Mouse (Mus musculus): ENCODE data around the gene Mgat2.

Gene Mgat2

DNA sequence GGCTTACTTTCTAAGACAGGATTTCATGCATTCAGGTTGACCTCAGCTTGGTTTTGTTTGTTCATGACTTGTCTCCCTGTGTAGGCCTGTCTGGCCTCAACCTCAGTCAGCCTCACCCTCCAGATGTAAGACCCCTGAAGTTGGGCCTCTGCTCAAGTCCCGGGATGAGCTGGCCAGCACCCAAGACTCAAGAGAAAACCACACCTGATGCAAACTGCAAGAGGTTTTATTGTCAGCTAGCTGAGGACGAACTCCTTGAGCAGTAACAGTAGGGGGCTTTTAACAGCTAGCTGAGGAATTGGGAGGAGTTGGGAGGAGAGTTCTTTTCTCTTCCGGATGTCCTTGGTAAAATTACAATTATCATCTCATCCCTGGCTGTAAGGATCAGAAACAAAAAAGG, 6.4 kb upstream of the Mgat2 start:
- no peak for DNase-seq (ENCODE audit: low read depth, low spot score)

DNA sequence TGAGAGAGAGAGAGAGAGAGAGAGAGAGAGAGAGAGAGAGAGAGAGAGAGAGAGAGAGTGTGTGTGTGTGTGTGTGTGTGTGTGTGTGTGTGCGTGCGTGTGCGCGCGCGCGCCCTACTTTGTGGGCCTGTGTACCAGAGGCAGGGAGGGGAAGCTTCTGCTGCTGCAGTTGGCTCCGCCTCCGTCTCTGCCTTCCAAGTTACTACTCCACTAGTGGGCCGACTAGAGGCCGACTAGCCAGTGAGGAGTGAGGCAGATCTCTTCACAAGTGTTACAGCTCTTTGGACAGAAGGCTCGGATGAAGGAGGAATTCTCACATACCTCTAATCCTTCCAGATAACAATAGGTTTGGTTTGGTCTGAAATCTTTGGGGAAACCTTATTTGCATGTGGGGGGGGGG, 4.6 kb upstream of the Mgat2 start:
- DNase-seq (ENCODE audit: low read depth, low spot score), result no peak

DNA sequence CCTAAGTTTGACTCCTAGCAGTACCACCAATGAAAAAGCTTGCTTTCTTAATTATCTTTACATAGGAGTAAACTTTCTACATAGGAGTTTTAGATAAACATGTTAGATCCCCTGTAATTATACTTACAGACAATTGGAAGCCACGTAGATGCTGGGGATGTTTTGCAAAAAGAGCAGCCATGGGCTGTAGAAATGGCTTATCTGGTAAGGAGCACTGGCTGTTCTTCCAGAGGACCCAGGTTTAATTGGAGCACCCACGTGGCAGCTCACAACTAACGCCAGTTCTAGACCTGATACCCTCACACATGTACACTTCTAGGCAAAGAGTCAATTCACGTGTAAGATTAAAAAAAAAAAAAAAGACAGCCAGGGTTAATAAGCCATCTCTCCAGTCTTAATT, 2.2 kb upstream of the Mgat2 start:
- no peak for DNase-seq (ENCODE audit: low read depth, low spot score)

DNA sequence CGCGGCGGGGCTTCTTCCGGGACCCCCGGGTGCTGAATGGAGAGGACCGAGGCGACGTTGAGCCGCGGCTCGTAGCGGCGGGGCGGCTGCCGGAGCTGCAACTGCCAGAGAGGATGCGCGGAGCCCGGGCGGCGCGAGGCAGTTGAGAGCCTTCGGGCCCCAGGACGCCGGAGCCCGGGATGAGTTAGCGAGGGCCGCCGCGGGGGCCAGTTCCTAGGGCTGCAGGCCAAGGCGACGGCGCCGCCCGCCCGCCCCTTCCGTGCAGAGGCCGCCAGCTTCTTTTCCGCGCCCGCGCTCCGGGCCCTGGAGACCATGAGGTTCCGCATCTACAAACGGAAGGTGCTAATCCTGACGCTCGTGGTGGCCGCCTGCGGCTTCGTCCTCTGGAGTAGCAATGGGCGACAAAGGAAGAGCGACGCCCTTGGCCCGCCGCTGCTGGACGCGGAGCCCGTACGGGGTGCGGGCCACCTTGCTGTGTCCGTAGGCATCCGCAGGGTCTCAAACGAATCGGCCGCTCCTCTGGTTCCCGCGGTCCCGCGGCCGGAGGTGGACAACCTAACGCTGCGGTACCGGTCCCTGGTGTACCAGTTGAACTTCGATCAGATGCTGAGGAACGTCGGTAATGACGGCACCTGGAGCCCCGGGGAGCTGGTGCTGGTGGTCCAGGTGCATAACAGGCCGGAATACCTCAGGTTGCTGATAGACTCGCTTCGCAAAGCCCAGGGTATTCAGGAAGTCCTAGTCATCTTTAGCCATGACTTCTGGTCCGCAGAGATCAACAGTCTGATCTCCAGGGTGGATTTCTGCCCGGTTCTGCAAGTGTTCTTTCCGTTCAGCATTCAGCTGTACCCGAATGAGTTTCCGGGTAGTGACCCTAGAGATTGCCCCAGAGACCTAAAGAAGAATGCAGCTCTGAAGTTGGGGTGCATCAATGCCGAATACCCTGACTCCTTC, 662 bp downstream of the Mgat2 start:
- peak; percentile 39 for DNase-seq (ENCODE audit: low read depth, low spot score)

- DNase-seq (ENCODE audit: low read depth, low spot score), result no peak
These were observed 1.4 kb downstream of the Mgat2 start for GRCm38 (mm10) chr12:69185371-69185770.

GRCm38 (mm10) chr12:69186811-69187471, 3.0 kb downstream of the Mgat2 start:
- DNase-seq (ENCODE audit: low read depth, low spot score), result no peak

DNA sequence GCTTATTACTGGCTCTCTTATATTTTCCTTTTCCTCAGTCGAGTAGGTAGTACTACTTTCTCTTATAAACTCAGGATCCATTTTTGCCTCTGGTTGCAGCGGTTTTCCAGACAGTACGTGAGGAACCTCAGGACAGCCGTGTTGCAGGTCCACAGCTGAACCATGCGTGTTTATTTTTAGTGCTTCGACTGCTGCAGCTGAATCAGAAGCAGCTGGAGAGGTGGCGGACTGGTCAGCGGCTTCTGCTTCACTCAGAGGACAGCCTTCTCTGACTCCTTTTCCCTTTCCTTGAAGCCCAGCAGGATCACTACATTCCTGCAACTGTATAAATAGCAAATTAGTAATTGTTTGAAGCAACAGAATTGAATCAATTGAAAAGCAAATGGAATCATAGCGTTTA, 6.1 kb downstream of the Mgat2 start:
- no peak for DNase-seq (ENCODE audit: low read depth, low spot score)

DNA sequence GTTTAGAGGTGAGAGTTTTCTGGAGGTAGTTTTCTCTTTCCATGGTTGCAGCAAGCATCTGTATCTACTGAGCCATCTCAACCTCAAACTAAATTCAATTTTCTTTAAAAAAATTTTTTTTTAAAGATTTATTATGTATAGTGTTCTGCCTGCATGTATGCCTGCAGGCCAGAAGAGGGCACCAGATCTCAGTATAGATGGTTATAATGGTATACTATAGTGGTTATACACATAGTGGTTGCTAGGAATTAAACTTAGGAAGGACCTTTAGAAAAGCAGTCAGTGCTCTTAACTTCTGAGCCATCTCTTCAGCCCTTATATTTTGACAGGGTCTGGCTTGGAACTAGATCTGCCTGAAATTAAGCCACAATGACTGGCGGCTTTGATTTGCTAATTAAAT, 6.6 kb downstream of the Mgat2 start:
- peak; percentile 34 for DNase-seq (ENCODE audit: low read depth, low spot score)

DNA sequence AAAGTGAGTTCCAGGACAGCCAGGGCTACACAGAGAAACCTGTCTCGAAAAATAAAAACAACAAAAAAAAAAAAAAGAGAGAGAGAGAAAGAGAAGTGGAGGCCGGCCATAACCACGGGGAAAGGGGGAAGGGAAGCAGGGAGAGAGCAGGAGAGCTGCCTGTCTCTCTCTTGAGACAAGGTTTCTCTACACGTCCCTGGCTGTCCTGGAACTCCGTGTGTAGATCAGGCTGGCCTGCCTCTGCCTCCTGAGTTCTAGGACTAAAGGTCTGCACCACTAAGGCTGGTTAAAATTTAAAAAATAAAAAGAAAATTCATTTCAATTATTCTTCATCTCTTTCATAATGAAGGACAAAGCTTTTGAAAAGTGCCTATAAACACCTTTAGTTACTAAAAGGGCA, 7.4 kb downstream of the Mgat2 start:
- DNase-seq (ENCODE audit: low read depth, low spot score), result no peak

- no peak for DNase-seq (ENCODE audit: low read depth, low spot score)
These were observed 8.7 kb downstream of the Mgat2 start for GRCm38 (mm10) chr12:69192637-69193036.

DNA sequence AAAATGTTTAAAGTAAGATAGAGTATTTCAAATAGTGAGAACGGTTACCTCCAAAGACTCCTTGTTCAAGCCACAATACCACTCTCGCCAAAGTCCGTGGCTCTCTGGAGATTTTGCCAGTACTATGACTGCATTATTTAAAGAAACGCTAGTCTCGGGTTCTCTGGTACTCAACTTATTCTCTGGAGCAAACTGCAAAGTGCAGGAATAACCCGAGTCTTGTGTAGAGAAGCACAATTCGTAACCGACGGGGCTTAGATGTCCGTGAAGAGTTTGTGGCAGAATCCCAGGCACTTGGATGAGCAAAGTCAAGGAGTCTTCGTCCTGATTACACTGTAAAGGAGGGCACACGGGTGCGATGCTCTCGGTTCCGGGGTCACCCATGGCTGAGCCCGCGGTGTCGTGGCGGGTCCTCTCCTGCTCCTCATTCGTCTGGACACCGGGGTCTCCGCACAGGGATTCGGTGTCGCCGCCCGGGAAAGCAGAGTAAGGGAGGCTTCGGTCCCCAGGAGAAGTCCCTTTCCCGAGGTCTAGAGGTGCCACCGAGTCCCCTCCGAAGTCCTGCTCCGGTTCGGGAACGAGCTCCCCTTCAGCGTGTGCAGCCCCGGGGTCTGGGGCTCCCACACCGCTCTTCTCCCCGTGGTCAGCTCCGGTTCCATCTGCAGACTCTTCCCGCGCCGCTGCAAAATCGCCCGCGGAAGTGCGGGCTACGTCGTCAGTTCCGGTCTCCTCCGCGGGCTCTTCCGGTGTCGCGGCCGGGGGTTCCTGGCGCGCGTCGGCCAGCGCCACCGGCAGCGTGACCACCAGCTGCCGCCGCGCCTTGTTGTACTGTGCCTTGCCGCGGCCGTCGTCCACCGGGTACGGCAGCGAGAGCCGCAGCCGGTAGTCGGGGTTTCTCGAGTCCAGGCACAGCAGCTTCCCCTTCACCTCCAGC, 12.8 kb downstream of the Mgat2 start, which contains the start of gene Gm49383:
Gene Gm49383, minus strand, starts transcription at position 661 of the 934 bp plus-strand sequence.
- DNase-seq (ENCODE audit: low read depth, low spot score), result peak; percentile 73

DNA sequence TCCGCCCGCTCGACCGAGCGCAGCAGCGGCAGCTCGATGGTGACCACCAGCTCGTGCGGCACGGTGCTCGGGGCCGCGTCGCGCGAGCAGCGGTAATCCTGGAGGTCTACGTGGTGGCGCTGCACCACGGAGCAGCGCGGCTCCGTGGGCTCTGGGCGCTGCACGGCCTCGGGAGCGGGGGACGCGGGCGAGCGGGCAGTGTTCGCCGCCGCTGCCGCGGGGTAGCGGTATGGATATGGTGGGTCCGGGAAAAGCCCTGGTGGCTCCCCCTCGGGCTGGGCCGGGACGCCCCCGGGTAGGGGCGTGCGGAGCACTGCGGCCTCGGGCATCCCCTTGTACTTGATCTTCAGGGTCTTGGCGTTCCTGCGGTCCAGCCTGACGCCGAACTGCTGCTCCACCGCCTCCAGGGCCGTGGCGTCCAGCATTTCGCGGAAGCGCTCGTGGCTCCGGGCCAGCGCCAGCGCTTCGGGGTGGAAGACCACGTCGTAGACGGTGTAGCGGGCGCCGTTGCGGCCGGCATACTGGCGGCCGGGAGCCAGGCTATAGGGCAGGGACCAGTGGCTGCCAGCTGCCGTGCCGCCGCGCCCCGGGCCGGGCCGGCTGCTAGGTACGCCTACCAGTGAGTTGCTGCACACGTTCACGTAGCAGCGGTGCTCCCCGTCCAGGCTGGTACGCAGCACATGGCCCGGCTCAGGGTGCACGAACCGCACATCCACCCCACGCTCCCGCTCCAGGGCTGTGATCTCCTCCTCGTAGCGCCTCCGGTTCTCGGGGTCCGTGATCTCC, 13.6 kb downstream of the Mgat2 start:
- DNase-seq (ENCODE audit: low read depth, low spot score), result peak; percentile 57

GRCm38 (mm10) chr12:69198164-69198535, 14.2 kb downstream of the Mgat2 start, which contains the start of gene Dnaaf2:
Gene Dnaaf2, minus strand, starts transcription at chr12:69198429.
- DNase-seq (ENCODE audit: low read depth, low spot score), result peak; percentile 83

DNA sequence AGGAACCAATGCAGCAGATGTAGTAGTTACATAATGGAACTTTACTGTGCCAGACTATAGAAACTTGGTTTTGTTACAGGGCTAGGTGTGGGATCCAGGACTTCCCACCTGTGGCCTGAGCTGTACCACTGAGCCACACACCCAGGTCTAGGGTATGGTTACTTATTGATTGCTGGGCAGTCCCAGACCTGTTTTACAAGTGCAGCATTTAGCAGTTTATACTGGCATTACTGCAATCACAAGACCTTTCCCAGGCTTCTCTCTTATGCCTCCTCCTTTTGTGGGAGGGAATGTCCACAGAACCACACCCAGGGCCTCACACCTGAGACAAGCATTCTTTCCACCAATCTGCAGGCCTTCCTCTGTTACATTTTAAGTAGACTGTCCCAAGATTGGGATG, 15.0 kb downstream of the Mgat2 start:
- no peak for DNase-seq (ENCODE audit: low read depth, low spot score)

GRCm38 (mm10) chr12:69204052-69204833, 20.3 kb downstream of the Mgat2 start, which contains the start of gene Gm49384:
Gene Gm49384, minus strand, starts transcription at chr12:69204267.
- DNase-seq (ENCODE audit: low read depth, low spot score), result no peak

- DNase-seq (ENCODE audit: low read depth, low spot score), result no peak
These were observed 23.4 kb downstream of the Mgat2 start for GRCm38 (mm10) chr12:69207396-69207795.

- DNase-seq (ENCODE audit: low read depth, low spot score), result no peak
These were observed 24.0 kb downstream of the Mgat2 start for GRCm38 (mm10) chr12:69207926-69208325.

- DNase-seq (ENCODE audit: low read depth, low spot score), result peak; percentile 40
These were observed 24.6 kb downstream of the Mgat2 start for GRCm38 (mm10) chr12:69208520-69208919.

DNA sequence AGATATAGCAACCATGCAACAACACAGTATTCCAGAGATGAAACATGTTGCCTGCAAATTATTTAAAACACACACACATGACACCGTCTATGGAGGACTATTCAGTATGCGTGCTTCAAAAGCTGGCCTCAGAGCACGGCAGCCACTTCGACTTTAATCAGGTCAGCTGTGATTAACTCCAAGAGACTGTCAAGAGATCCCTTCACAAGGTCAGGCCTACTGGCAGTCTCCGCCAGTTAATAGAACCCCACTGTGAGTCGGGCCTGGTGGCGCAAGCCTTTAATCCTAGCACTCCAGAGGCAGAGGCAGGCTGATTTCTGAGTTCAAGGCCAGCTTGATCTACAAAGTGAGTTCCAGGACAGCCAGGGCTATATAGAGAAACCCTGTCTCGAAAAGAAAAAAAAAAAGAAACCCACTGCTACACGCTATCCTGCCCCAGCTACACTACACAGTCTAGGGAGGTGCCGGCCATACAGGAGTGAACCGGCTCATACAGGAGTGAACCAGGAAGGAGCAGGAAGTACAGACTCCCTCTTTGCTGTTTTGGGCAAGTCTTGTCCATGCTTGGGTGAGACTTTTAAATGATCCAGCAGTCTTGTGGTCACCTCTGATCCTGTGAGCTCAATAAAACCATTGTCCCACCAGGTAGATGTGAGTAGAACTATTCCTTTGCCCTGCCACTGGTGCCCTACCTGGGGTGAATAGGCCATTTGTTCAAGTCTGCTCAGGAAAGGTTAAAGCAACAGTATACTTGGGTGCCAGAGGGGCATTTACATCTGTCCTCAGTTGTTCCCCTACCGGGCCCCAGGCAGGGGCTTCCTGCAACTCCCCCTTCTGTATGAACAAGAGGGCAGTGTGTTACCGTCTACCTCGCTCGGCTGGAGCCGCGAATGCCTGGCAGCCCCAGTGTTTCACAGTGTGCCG, 26.4 kb downstream of the Mgat2 start:
- no peak for DNase-seq (ENCODE audit: low read depth, low spot score)
